Mouse (Mus musculus) left cerebral cortex, adult 2 months (tissue): ENCODE results near the gene Il20. TPM values are rescaled to one million over a fixed set of nuclear protein-coding genes. Genes with fewer than 3 reads are reported as not detected.

Experiments used
- DNase-seq, 2 experiments: peaks; one replicate each; pipeline ENCODE4 v3.0.0; 2021 to 2022; ENCODE audit warnings: low spot score in 2 of 2, mixed read lengths in 1 of 2; ENCODE audit errors: extremely low spot score in 1 of 2
- H3K27ac ChIP-seq: fragments of 200-600 bp; 2 replicates; pipeline ENCODE4 v1.8.1; 2022
- H3K4me3 ChIP-seq: fragments of 200-600 bp; 2 replicates; pipeline ENCODE4 v1.8.1; 2022
- CTCF ChIP-seq: fragments of 200-600 bp; IDR thresholded peaks from 2 replicates; pipeline ENCODE4 v1.8.1; 2022; ENCODE audit warnings: antibody characterized with exemption, mild to moderate bottlenecking, moderate library complexity
- intact Hi-C: fragments of 180-260 bp; cut with DNase I; formaldehyde crosslinking; loops from one replicate; pipeline ENCODE4 v1.15.1; 2025
- long read RNA-seq, 2 experiments: library from polyadenylated mRNA; stranded (forward); transcript quantifications; one replicate each; pipeline ENCODE4 v2.0.0; 2021; ENCODE audit warnings: borderline mapping rate in 2 of 2
- total RNA-seq, 2 experiments: library from RNA; stranded (reverse); gene quantifications; 2 replicates each; pipeline ENCODE4 v1.2.3; 2021

The Il20 gene
- total RNA-seq: not detected
- long read RNA-seq, experiment 1: 0 reads
- long read RNA-seq, experiment 2: 0 reads

DNA sequence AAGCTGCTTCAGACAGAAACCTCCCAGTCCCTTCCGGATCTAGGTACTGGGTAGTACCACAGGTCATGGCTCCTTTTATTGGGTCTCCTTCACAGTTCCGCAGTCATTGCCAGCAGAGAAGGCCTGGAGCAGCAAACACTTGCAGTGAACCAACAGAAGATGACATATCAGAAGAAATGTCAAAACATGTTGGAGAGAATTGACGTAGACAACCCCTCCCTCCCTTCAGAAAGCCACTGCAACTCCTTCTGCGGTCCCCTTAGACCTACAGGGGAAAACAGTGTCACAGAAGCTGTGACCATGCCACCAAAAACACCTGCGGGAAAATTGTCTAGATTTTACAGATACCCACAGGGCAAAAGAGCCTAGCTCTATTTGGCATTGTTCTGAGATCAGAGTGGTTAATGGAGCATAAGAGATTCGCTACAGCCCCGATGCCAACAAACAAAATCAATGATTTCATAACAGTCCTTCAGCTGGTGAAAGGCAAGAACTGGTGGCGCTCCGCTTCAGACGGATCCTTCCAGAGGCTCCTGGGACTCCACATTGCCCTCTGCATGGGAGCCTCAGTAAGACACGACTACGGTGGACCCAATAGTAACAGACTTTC, at the start of gene Il20:
Il20 (minus strand) TSS at position 51 of the 610 bp plus-strand sequence.
- no peak for DNase-seq
- intact Hi-C loops: no loop called here
- no peak within 1 kb of the TSS for H3K27ac ChIP-seq
- no peak within 1 kb of the TSS for H3K4me3 ChIP-seq
- TF ChIP-seq CTCF: no peak

DNA sequence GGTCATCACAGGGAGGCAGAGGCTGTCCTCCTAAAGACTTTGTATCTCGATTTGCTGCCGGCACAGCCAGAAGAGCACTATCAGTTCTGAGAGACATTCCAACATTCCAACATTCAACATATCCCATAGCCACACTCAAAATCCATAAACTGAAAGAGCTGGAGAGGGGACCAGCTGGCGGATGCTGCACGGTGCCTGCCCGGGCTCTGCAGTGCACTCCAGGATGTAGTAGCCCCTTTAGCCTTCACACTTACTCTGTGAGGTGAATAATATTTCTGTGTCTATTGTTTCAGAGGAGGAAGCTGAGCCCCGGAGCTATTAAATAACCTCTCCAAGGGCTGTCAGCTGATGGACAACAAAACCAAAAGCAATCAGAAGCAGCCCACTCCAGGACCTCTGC, 35.7 kb upstream of the Il20 start:
- DNase-seq: no peak
- no peak overlapping the region for H3K27ac ChIP-seq
- intact Hi-C loops: no loop called here
- TF ChIP-seq CTCF: no peak
- no peak overlapping the region for H3K4me3 ChIP-seq

DNA sequence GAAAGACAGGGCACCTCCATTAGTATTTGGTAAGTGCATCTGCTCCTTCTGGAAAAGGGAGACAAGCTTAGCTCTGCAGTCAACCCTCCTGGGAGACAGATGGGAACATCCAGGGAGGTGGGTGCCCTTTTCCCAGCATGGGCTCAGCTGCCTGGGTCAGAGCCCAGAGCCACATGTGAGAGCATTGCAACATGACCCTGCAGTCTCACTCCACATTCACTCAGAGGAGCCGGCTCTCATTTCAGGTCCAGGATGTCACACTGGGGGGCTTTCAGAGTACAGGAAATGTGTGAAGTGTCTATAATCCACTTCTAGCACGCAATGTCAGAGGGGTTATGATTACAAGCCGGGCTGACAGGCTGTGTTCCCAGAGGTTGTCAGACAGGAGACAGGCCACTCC, 30.6 kb upstream of the Il20 start:
- Histone ChIP-seq H3K27ac (no peak overlapping the region), H3K4me3 (no peak overlapping the region)
- intact Hi-C loops: no loop called here
- no peak for DNase-seq
- TF ChIP-seq CTCF: no peak

DNA sequence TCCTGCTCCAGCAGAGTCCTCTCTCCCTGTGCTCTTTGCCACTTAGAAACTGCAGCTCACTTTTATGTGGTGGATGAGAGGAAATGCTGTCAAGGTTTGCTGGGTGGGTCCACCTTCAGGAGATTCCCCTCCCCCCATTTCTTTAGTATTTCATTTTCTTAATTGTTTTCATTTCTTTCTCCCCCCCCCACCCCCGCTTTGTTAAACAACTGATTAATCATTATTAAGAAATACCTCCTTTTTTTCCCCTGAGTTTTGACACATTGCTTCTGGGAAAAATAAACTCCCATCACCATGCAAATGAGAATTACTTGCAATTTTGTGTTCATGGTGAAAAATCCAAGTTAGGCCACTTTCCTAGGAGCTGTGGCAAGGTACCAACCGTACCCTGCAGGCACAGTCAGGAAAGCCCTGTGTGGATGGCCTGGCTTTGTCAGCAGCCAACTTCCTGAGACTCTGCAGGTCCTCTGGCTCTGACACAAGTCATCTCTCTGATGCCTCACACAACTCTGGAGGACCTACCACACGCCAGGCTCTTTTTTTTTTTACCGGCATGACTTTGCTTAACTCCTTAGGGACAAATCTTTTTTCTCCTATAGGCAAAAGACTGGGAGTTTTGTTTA, 28.9 kb upstream of the Il20 start, which contains the start of gene Il19:
Il19 (minus strand) TSS at position 51 of the 623 bp plus-strand sequence.
- Histone ChIP-seq H3K4me3 (no peak within 1 kb of the TSS), H3K27ac (no peak within 1 kb of the TSS)
- TF ChIP-seq CTCF: no peak
- DNase-seq: no peak
- intact Hi-C loops: no loop called here

DNA sequence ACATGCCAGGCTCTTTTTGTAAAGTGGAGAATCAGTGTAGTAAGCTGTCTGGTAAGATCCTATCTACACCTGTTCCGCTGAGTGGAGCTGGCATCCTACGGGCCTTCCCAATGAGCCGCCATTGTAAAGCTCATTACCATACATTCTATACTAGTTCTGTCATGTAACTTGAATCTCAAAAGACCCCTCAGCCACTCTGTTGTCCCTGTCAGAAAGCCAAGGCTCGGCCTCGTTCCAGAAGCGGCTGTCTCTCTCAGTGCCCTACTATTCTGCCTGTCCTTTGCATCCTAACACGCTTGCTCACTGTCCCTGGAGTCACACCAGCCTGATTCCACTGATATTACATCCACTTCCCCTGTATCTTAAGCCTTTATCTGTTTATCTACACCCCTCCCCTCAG, 26.9 kb upstream of the Il20 start:
- no peak for TF ChIP-seq CTCF
- no peak for DNase-seq
- no peak overlapping the region for H3K27ac ChIP-seq
- intact Hi-C loops: no loop called here
- no peak overlapping the region for H3K4me3 ChIP-seq

DNA sequence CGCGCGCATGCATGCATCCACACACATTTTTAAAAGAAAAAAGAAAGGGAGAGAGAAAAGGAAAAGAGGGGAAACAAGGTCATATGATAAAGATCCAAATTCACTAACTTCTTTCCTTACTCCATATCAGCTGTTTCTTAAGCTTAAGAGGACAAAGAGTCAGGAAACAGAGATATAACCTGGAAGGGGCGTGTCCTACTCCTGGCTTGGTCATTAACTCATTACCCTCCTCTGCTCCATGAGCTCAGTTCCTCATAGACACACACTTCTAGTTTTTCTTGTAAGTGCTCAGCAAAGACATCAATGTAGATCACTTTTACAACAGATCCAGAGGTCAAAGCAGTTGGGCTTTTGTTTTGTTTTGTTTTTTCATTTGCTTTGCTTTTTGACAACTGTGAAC, 25.9 kb upstream of the Il20 start:
- H3K27ac ChIP-seq: no peak overlapping the region
- TF ChIP-seq CTCF: no peak
- DNase-seq: no peak
- intact Hi-C loops: no loop called here
- no peak overlapping the region for H3K4me3 ChIP-seq

DNA sequence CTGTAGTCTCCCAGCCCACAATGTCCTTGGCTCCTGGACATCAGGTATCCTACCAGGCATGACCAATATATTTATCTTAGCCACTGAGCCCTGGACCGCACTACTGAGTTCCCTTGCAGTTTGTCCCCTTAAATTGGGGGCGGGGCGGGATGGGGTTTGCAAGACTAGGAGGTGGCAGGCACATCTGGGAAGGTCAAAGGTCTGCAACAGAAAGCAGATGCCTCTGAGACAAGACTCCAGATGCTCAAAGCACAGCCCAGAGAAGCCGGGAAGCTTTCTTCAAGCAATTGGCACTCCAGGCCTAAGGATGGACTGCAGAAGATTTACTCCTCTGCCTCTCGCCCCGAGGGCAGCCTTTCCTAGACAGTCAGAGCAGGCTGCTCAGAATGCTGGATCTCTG, 25.1 kb upstream of the Il20 start:
- no peak overlapping the region for H3K27ac ChIP-seq
- TF ChIP-seq CTCF: no peak
- no peak for DNase-seq
- H3K4me3 ChIP-seq: no peak overlapping the region
- intact Hi-C loops: no loop called here

DNA sequence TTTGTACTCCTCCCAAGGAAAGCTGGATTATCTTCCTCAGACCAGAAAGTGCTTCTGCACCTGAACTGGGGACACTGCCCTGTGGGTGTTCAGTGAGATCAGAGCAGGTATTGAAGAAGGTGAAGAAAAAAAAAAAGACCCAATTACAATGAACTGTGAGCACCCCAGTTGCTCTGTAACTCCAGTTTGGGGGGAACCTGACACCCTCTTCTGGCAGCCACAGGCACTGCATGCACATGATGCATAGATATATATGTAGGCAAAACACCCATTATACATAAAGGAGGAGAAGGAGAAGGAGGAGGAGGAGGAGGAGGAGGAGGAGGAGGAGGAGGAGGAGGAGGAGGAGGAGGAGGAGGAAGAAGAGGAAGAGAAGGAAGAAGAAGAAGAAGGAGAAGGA, 15.2 kb upstream of the Il20 start:
- H3K27ac ChIP-seq: no peak overlapping the region
- peak; percentile 15 for TF ChIP-seq CTCF
- intact Hi-C loops: no loop called here
- no peak for DNase-seq
- no peak overlapping the region for H3K4me3 ChIP-seq

DNA sequence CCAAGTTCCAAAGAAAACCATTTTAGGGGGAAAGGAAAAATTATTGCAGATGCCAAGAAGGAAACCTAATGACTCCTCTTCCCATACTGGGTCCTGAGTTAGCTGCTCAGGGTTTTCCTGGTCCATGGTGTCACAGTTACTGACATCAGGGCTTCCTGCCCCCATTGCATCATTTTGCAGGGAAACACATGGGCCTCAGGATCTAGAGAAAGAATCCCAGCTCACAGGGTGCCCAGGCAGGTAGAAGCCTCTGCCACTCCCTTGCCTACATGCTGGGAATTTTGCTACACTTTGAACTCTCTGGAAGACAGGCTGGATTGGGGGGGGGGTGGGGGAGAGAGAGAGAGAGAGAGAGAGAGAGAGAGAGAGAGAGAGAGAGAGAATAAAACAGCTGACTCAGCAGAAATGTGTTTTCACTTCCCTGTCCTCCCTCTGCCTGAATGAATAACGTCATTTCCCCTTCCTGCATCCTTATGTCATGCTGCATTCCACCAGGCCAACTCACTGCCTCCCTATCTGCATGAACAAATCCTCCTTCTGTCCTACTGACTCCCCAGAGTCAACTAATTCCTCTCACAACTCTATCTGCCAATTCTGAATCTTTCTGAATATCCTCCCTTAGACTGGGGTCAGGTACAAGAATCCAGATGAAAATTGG, 7.2 kb upstream of the Il20 start:
- H3K27ac ChIP-seq: no peak overlapping the region
- no peak for TF ChIP-seq CTCF
- no peak overlapping the region for H3K4me3 ChIP-seq
- DNase-seq: no peak
- intact Hi-C loops: no loop called here

DNA sequence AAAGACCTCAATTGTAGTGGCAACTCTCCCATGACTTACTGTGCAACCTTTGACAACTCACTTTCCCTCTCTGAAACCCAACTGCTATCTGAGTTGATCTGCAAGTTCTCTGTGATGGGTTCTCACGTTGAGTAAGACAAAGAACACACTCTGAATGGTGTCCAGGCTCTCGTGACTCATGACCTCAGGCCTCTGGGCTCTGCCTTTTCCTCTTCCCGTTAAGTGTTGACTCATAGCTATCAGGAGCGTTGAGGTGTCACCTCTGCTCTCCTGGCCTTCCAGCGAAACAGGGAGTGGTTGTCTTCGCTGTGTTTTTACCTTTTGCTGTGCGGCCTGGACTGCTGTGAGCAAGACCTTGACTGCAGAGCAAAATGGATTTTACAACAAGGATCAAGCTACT, 8.7 kb downstream of the Il20 start:
- TF ChIP-seq CTCF: no peak

DNA sequence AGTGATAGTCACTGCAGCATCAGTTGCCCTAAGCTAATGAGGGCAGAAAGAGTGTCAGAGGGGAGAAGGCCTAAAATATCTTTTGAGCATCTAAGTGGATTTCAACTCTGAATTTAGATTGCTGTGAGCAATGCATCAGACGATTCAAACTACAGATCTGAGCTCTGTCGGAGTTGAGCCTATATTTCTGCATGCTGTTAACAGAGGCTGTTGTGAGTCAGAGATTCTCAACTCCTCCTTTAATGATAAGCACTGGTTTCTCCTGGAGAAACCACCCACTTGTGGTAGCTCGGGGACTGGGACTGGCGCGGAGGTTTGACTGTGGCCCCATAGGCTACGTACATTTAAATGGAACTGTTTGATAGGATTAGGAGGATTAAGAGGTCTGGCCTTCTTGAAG, 16.8 kb downstream of the Il20 start:
- TF ChIP-seq CTCF: no peak

More for the DNA sequence above, 8.7 kb downstream of the Il20 start:
- DNase-seq: no peak
- intact Hi-C loops: no loop called here
- no peak overlapping the region for H3K4me3 ChIP-seq
- no peak overlapping the region for H3K27ac ChIP-seq

DNA sequence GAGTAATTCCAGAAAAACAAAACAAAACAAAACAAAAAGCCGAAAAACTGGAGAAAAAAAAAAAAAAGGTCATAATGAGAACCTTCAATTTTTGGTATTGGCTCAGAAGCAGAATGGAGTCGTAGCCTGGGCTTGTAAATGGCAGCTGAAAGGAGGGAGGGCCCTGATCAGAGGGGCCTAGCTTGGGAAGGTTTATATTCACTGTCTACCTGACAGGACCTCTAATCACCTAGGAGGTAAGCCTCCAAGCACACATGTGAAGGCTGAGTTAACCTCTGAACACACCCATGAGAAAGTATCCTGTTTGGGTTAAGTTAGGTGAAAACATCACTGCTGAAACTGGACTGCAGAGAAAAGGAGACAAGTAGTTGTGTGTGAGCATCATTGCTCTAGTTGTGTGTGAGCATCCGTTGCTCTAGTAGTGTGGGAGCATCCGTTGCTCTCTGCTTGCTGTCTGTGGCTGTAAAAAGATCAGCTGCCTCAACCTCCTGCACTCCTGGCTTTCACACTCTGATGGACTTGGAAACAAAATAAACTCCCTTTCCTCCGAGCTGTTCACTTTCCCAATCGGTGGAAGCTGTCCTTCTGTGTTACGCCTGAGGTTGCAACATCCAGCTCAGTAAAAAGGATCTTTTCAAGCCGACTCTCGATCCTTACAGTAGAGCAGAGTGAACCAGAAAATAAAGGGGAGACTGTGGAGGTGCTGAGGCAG, 17.8 kb downstream of the Il20 start:
- H3K27ac ChIP-seq: no peak overlapping the region
- no peak for DNase-seq
- TF ChIP-seq CTCF: no peak
- intact Hi-C loops: no loop called here
- no peak overlapping the region for H3K4me3 ChIP-seq

More for the DNA sequence above, 16.8 kb downstream of the Il20 start:
- intact Hi-C loops: no loop called here
- DNase-seq: no peak
- no peak overlapping the region for H3K27ac ChIP-seq
- no peak overlapping the region for H3K4me3 ChIP-seq
